Mouse (Mus musculus) gastrocnemius, postnatal 4 days (tissue): ENCODE measurements at regions not wholly inside any gene's neighbourhood (a gene's known extent, or its start where the extent isn't known, plus 50 kb on each side); places are given as distances from the start of the nearest gene placed in this dataset.

Experiments
- DNase-seq, 2 experiments: peaks; one replicate each; pipeline ENCODE4 v3.0.0; 2021 to 2022; ENCODE audit warnings: low spot score in 2 of 2, mixed read lengths in 2 of 2

DNA sequence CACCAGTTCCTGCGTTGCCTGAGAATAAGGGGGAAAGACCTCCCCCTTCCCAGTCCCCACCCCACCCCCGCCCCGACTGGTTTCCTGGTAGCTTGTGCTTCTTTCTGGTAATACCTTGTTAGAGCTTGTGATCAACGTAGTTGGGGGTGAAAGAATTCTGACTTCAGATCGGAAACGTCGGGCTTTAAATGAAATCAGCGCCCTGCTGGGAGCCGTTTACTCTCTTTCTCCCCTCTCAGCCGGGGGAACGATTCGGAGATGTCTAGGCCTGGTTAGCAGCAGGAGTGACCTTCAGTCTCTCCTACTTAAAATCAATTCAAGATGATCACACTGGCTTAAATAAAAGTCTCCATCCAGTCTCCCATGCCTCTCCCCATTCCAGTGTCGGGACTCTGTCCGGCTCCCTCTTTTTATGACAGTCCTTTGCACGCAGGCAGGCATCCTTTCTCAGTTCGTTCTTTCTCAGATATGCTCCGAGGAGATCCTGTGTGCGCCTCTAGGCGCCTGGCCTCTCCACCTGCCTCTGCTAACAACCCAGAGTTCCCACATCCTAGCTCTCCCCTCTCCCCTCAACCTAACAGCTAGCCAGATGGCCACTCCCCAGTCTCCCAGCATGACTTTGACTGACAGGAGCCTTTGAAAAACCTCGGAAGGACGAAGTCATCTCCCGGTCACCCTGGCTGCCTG, 405.5 kb upstream of the Id4 start:
- DNase-seq, result no peak

DNA sequence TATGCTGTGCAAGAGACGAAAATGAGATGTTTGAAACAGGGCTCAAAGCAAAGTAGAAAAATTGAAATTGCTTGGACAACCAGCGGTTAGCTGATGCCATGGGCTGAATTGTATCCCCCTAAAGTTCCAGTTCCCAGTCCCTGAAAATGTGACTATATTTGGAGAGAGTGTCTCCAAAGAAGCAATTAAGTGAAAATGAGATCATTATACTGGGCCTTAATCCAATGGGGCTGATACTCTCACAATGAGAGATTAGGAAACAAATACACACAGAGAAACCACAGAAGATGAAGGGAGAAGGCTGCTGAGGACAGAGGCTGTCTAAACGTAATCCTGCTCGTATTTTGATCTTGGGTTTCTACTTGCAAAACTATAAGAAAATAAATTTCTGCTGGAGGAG, 402.1 kb upstream of the Id4 start:
- no peak for DNase-seq

DNA sequence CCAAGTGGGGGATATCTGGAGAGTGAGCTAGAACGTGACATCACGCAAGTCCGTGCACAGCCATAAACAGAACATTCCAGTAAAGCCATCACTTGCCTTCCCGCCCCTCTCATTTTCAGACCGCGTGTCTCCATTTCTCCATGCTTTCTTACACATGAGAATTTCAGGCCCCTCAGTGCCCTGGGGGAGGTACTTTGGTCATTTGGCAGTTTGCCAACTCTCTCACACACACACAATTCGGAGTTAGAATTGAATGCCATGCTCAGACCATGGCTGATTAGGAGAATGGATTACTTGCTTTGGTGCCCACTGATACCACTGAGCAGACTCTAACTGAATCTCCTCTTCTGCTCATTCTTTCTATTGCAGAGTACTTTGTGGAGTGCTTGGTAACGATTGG, 400.7 kb upstream of the Id4 start:
- no peak for DNase-seq

DNA sequence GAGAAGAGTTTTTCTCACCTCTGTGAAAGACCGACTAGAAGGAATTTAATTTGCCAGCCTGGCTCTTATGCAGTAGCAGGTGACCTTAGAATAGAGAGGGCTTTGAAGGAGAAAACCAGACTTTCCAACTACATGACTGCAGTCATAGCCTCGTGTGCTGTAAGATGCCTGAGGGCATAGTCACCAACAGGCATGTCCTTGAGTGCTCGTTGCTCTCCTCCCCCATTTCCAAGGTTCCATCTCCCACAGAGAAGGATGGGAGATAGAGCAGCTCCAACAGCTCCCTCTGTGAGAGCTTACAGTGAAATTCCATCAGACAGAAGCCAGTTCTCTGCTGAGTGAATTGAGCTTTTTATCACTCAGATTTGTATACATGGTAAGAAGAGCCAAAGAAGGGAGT, 398.1 kb upstream of the Id4 start:
- no peak for DNase-seq

DNA sequence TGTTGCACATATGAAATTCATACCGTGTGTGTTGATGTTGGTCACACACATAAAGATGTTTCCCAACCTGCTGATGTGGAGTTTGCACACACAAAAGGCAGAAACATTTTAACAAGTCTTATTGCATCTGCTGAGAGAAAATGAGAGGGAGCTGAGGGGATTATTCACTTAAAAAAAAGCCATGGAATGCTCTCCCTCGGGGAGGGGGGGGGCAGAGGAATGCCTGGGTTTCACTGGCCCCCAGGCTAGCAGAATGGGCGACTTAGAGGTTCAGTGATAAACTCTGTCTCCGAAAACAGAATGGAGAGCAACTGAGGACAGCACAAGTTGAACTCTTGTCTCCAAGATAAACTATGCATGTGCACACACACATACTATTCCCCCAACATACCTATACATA, 392.4 kb upstream of the Id4 start:
- no peak for DNase-seq

DNA sequence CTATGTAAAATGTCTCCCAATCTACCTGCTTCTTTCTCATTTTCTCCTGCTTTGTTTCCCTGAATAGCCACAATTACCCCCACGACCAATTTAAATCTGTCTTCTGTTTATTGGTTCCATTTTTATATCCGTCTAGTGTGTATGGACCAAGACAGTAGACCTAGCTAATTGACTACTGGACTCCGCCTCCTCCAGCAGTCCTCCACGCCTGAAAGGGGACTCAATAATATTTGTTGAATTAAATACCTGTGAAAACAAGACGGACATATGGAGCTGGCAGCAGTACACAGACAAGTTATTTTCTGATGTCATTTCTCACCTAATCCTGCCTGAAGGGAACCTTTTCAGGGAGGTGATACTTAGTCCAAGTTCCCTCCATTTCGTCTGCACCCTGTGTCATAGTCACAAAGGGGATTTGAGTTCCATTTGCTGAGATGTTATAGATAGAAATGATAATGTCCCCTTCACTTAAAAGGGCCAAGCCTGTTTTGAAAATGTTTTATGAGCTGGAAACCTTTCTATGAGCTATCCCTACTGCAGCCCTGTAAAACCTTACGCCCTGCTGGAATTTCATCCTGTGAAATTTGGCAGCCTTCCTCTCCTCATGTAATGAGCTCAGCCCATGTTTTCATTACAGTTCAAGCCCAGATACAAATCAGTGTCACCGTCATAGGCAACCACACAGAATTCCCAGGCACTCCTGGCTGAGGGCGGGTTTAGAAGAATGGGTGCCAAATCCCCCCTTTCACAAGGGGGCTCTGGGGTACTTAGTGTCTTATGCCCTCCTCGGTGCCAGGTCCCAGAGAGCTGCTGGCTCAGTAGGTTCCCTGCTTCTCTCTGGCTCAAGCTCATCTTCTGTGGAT, 391.1 kb upstream of the Id4 start:
- peak in 1 of 2 experiments; percentile 17 for DNase-seq

DNA sequence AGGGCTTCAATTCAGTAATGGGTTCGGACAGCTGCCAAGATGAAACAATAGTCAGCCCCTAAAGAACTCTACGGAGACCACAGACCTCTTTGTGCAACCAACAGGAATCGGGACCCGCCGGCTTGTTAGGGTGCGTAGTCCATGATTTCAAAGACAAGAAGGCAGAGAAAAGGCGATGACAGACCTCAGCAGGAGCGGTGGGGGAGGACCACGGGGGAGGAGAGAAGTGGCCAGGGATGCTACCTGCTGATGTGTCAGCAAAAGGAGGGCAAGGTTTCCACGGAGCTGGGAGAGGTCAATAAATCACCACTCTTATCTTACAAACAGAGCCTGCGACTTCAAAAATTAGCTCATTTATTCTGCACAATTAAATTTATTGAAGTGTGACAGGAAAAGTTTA, 388.4 kb upstream of the Id4 start:
- DNase-seq, result no peak

DNA sequence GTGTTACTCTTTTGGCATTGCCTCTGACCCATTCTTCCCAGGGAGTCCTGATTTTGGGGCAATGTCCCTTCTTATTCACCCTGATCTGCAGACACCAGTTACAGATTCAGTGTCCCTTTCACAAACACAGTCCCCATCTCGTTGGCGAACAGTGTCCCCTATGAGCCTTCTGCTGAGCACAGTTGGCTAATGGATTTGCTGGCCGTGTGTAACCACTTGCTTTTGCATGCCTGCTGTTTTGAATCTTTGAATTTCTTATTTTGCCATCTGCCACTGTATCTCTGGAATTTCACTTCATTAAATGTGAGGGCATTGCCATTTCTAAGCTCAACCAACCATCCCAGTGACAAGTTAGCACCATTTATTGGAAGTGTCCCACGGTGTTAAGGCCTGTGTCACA, 368.5 kb upstream of the Id4 start:
- no peak for DNase-seq

DNA sequence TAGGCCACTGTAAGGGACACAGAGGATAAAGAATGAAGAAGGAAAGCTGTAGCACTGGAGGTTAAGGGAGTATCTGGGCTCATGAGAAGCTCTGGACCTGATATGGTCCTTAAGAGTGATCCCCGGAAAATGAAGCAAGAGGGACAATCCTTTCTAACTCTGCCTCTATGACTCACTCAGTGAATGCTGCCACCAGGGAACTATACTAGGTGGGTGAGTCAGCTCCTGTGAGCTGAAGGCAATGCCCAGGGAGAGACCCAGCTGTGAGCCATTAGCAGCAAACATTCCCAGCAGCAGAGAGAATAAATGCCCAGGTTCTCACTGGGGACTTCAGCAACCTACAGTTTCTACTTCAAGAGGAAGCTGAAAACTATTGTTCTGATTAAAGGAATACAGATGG, 366.7 kb upstream of the Id4 start:
- no peak for DNase-seq

DNA sequence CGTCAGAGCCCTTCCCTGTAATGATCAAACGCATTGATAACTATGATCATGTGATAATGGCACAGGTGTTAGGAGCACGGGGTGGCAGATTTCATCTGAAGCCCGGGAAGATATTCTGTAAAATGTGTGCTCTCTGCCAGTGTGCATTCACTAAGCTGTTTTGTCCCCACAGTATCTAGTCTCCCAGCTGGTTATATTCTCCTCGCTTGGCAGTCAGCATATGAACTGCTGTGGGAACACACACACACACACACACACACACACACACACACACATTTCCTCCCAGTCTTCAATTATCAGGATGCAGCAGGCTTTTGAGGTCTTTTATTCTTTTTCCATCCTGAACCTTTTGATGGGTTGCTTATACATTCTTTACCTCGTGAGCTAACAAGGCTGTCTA, 365.8 kb upstream of the Id4 start:
- DNase-seq, result no peak

DNA sequence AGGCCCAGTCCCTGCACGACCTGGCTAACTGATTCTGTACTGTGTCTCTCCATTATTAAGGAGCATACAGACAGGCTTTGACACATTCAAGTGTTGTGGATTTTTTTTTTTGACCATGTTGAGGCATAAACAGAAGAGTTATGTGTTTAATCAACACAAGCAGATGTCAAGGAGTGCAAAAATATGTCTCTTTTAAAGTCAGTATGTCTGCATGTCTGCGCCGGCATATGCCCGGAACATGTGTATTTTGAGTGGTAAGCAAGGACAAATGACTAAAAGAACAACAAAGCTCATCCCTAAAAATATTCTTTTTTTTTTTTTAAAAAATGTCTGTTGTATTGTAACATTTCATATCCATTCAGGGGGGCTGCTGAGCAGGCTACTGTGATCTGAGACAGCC, 364.4 kb upstream of the Id4 start:
- no peak for DNase-seq

DNA sequence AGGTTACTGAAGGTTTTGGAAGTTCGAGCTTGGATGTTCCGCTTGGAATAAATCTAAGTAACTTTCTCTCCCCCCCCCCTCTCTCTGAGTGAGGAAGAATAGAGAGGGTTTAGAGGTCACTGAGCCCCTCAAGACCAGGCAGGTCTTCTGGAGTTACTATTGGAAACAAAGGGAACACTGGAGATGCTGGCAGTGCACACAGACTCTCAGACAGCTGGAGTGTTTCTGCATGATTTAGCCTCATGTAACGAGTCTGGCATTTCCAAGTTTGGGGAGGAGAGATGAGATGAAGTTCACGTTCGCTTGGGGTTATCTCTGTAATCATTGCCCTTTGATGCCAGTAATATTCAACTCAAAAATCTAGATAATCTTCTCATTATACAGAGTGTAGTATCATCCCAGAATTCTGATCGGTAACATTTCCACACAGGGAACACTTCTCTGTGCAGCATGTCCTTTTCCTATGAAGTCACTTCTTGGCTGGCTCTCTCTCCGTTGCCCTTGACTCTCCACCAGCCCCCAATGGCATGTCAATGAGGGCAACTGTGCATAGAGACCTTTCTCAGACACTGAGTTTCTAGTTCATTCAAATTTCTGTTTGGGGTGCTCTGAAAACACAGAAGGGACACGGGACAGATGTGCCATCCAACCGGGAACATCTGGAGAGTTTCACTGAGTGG, 351.0 kb upstream of the Id4 start:
- no peak for DNase-seq

DNA sequence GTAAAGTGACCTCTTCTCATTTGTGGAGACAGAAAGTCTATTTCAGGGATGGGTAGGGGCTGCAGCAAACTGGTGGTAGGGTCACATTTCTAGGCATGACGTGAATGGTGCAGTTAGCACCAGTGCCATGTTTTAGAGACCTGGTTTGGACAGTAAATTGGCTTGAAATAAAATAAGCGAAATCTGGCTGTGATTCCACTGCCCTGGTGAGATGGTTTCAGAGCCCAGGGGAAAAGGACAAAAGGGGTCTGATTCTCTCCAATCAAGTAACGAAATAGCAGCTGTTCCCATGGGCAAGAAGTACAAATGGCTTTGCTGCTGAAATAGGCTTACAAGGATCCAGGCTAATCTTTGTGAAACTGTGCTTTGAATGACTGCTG, 350.5 kb upstream of the Id4 start:
- no peak for DNase-seq

DNA sequence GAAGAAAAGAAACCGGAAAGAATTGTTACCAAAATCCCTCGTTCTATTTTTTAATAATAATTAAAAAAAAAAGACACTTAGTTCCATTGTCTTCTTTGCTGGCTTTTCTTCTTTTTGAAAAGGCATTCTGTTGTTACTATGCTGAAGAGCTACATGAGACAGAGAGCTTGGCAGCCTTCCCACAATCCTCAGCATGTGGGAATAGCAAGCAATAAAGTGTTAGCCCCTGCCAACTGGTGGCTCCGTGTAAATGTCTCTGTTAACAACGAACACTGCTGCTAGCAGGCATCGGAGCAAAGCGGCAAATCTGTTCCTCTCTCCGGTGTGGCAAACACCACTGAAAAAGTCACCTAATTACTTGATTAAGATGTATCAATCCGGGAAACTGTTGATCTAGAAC, 344.6 kb upstream of the Id4 start:
- DNase-seq, result peak in 1 of 2 experiments; percentile 58

DNA sequence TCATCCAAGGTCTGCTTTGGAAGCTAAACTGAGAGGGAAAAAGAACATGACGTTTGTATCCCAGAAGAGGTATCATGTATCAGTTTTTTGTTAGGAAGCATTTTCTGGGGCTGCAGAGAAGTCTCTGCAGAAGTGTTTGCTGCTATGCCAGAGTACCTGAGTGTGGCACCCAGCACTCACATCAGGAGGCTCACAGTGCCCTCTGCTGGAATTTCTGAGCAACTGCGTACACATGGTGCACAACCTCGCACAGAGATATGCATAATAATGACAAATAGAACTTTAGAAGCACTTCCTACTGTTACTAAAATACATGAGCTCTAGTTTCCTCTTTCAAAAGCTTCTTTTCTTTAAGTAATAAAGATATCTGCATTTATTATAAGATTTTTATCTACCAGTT, 343.7 kb upstream of the Id4 start:
- DNase-seq, result no peak

DNA sequence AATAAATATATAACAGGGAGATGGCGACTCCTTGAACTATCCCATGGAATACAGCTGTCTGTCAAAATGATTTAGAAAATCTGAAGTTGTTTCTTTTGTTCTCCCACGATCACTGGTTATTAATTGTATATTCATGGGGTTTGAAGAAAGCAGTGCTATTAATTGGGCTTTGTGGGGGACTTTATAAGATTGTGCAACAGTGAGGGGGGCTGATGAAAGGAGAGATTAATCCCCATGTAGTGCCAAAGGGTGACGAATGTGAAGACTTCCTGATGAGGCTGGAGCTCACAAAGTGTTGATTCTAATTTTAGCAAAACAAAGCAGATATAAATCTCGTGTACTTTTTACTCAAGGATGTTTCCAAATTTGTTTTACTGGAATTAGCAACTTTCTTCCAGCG, 340.0 kb upstream of the Id4 start:
- no peak for DNase-seq

DNA sequence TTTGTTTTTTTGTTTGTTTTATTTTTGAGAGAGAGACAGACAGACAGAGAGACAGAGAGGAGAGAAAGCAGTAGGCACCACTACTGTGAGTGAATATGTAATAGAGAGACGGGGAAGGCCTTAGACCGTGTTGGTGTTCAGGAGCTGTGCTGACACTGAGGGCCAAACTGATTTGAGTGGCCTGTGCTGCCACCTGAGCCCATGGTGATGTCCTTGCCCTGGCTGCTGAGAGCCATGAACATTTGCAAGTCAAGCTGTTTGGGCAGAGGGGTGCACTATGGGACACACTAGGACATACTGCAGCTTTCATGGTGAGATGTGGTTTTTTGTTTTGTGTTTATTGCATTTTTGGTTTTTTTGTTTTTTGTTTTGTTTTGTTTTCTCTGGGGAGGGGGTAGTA, 320.3 kb upstream of the Id4 start:
- no peak for DNase-seq

DNA sequence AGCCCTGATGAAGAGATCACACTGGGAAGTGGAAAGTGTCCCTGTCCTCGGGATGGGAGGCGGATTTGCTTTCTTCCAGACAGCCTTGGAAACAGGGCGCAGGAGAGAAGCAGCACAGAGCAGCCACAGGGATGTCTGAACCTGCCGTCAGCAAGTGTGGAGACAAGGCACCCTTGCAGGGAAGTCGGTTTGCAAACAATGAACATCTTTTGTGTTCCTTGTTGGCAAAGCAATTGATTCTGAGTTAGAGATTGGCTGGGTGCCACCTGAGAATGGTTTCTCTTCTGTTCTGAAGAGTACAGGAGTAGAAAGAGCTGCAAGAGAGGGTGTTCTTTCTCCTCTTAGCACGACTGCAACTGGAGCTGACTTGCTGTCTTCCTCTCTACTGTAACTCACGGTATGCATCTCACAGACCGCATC, 318.6 kb upstream of the Id4 start:
- DNase-seq, result peak; percentile 14 to 16

DNA sequence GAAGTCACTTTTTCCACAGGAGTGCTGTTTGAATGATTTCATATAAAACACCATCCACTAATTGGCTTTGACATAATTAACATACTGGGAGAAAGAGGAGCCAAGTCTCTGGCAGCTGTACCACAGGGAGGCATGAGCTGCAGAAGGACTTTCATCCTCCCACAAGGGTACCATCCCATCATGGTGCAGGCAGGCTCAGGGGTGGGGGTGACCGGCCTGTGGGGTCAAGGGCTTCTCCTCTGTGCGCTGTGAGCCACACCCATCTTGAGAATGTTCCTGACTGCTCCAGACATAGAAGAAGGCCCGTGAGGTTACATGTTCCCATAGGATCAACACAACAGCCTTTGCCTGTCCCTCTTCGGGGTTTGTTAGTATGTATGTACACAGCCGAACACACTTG, 317.4 kb upstream of the Id4 start:
- DNase-seq, result no peak

DNA sequence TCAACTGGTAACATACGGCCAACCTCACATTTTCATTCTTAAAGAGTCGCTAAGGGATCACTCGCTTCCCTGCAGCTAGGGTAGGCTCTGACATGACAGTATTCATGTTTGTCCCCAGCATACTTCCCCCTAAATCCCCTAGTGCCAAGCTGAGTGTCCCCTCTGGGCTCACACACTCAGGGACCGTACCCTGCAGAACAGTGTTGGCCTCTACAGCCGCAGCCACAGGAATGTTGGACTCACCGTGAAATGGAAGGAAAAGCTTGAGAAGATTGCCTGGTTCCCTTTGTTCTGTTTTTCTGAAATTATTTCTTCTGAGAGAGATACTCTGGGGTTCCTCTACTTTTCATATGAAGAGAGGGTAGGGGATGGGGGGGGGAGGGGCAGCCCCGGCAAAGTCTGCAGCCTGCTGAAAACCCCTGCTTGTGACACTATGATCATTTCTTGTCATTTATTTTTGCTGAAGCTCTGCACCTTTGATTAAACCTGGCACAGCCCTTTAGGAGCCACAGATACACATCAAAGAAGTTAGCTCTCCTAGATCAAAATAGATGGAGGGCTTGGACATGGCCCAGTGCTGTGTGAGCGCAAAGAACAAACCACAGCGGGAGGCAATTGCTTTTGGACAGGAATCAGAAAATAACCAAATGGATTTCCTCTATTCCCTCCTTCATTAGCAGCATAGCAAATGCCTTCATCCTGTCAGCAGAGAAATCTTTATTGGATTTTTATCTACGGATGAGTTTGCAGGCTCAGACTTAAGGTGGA, 312.7 kb upstream of the Id4 start:
- no peak for DNase-seq

DNA sequence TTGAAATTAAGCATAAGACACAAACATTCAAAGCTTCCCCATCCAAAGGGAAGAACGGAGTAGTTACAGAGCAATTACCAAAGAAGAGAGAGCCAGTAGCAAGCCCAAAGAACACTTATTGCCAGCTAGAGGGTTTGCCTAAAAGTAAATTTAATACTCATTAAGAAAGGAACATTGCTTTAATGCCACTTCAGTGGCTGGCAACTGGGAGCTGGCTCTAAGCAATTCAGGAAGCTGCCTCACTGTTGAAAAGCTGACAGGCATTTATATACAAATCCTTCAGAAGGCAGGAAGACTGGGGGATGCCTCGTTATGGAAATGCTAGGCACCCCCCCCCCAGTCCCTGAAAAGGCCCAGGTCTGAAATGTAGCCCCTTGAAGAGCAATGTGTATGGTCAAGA, 310.6 kb upstream of the Id4 start:
- DNase-seq, result no peak

DNA sequence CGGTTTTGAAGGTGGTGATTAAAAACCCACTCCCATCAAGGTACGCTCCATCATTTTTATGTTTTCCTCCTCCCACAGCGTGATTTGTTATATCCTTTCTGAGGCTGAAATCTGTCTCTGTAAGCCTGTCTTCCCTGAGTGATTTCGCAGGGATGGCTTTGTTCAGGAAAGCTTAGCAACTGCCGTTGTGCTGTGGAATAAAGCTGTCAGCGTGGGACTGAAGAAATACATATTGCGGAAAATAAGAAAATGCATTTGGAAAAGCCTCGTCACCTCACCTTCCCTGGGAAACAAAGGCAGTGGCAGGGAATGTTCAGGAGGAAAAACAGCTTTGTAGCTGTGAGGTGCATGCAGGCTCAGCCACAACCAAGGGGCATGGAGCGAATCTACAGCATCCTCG, 310.0 kb upstream of the Id4 start:
- no peak for DNase-seq
